Mouse (Mus musculus): ENCODE results near the gene Odaph.

- TF ChIP-seq CTCF (IDR thresholded peaks at IDR 0.05; ENCODE audit: extremely low read depth, insufficient read depth, low read length) = no peak
- TF ChIP-seq POLR2A (IDR thresholded peaks at IDR 0.05; ENCODE audit: extremely low read depth, insufficient read depth, low read length) = no peak
Observed at GRCm38 (mm10) chr5:92011756-92012155, 24.5 kb downstream of the Odaph start.
